Mouse (Mus musculus): ENCODE measurements around the gene Zfp704.

The Zfp704 gene

GRCm38 (mm10) chr3:9557778-9558560, 51.9 kb downstream of the Zfp704 start:
- no peak for DNase-seq (ENCODE audit: extremely low spot score, low spot score)

- DNase-seq (ENCODE audit: extremely low spot score, low spot score), result no peak
These were observed 53.7 kb downstream of the Zfp704 start for GRCm38 (mm10) chr3:9556137-9556536.

GRCm38 (mm10) chr3:9554916-9555315, 55.0 kb downstream of the Zfp704 start:
- no peak for DNase-seq (ENCODE audit: extremely low spot score, low spot score)

- no peak for DNase-seq (ENCODE audit: extremely low spot score, low spot score)
These were observed 57.6 kb downstream of the Zfp704 start for GRCm38 (mm10) chr3:9552332-9552731.

- DNase-seq (ENCODE audit: extremely low spot score, low spot score), result no peak
These were observed 59.0 kb downstream of the Zfp704 start for GRCm38 (mm10) chr3:9550930-9551329.

GRCm38 (mm10) chr3:9549815-9550214, 60.1 kb downstream of the Zfp704 start:
- no peak for DNase-seq (ENCODE audit: extremely low spot score, low spot score)

- no peak for DNase-seq (ENCODE audit: extremely low spot score, low spot score)
These were observed 61.7 kb downstream of the Zfp704 start for GRCm38 (mm10) chr3:9548188-9548587.

GRCm38 (mm10) chr3:9546882-9547620, 62.8 kb downstream of the Zfp704 start:
- no peak for DNase-seq (ENCODE audit: extremely low spot score, low spot score)

GRCm38 (mm10) chr3:9544421-9544820, 65.5 kb downstream of the Zfp704 start:
- no peak for DNase-seq (ENCODE audit: extremely low spot score, low spot score)

- DNase-seq (ENCODE audit: extremely low spot score, low spot score), result no peak
These were observed 66.0 kb downstream of the Zfp704 start for GRCm38 (mm10) chr3:9543916-9544315.

GRCm38 (mm10) chr3:9543463-9543862, 66.4 kb downstream of the Zfp704 start:
- no peak for DNase-seq (ENCODE audit: extremely low spot score, low spot score)

- no peak for DNase-seq (ENCODE audit: extremely low spot score, low spot score)
These were observed 68.3 kb downstream of the Zfp704 start for GRCm38 (mm10) chr3:9541561-9541960.

- DNase-seq (ENCODE audit: extremely low spot score, low spot score), result no peak
These were observed 71.4 kb downstream of the Zfp704 start for GRCm38 (mm10) chr3:9538510-9538909.

- no peak for DNase-seq (ENCODE audit: extremely low spot score, low spot score)
These were observed 72.0 kb downstream of the Zfp704 start for GRCm38 (mm10) chr3:9537889-9538288.

- no peak for DNase-seq (ENCODE audit: extremely low spot score, low spot score)
These were observed 79.6 kb downstream of the Zfp704 start for GRCm38 (mm10) chr3:9530097-9530780.

- no peak for DNase-seq (ENCODE audit: extremely low spot score, low spot score)
These were observed 85.5 kb downstream of the Zfp704 start for GRCm38 (mm10) chr3:9524429-9524828.

- DNase-seq (ENCODE audit: extremely low spot score, low spot score), result no peak
These were observed 86.6 kb downstream of the Zfp704 start for GRCm38 (mm10) chr3:9523081-9523932.

- no peak for DNase-seq (ENCODE audit: extremely low spot score, low spot score)
These were observed 87.9 kb downstream of the Zfp704 start for GRCm38 (mm10) chr3:9522009-9522408.

GRCm38 (mm10) chr3:9520728-9521054, 89.2 kb downstream of the Zfp704 start:
- DNase-seq (ENCODE audit: extremely low spot score, low spot score), result no peak

GRCm38 (mm10) chr3:9520051-9520727, 89.7 kb downstream of the Zfp704 start:
- peak; percentile 50 for DNase-seq (ENCODE audit: extremely low spot score, low spot score)

- DNase-seq (ENCODE audit: extremely low spot score, low spot score), result no peak
These were observed 90.4 kb downstream of the Zfp704 start for GRCm38 (mm10) chr3:9519491-9519890.
